Mouse (Mus musculus) embryonic stem cell, embryonic (primary cell): ENCODE measurements around the gene Csgalnact2.

Experiments
- CTCF ChIA-PET, 4 experiments: fragments of 300-600 bp in 2 of 4; fragments of 350-600 bp in 2 of 4; sonication (Branson Sonifier 250); formaldehyde crosslinking; loops; one replicate each; lab custom pipeline; 2022; ENCODE audit warnings: inconsistent platforms in 2 of 4; lab: Charles Lee
- POLR2A ChIA-PET, 4 experiments: fragments of 300-600 bp in 2 of 4; fragments of 350-600 bp in 2 of 4; sonication (Branson Sonifier 250); formaldehyde crosslinking; loops; one replicate each; lab custom pipeline; 2022; ENCODE audit warnings: antibody characterized with exemption in 4 of 4, inconsistent platforms in 1 of 4; lab: Charles Lee

Gene Csgalnact2

GRCm38 (mm10) chr6:118066199-118067081 is 72.5 kb downstream of the Csgalnact2 start:
- CTCF ChIA-PET: interaction anchor here (0.5 to 5.3 kb wide), 23 partner anchors 9 to 527 kb away, joined by 3 to 44 read pairs (median 6); partner anchors contain the start of gene Bms1 (in 1 of the 4)
- POLR2A ChIA-PET: interaction anchor here in 3 of 4 experiments (0.6 to 4.7 kb wide), 43 partner anchors 10 to 887 kb away, joined by 3 to 30 read pairs (median 5); partner anchors contain the start of genes Csgalnact2 (in 3 of the 3), Bms1 (in 1 of the 3), Fxyd4 (in 1 of the 3) and Rasgef1a (in 1 of the 3)

GRCm38 (mm10) chr6:118065837-118066198 is 73.1 kb downstream of the Csgalnact2 start:
- ChIA-PET CTCF (interaction anchor here (0.5 to 5.3 kb wide), 34 partner anchors 10 to 1438 kb away, joined by 3 to 44 read pairs (median 6); partner anchors contain the start of gene Bms1 (in 1 of the 4)), POLR2A (interaction anchor here in 3 of 4 experiments (0.6 to 4.7 kb wide), 44 partner anchors 10 to 886 kb away, joined by 3 to 30 read pairs (median 4); partner anchors contain the start of genes Bms1 (in 2 of the 3), Csgalnact2 (in 2 of the 3), Fxyd4 (in 1 of the 3) and Rasgef1a (in 1 of the 3))

DNA sequence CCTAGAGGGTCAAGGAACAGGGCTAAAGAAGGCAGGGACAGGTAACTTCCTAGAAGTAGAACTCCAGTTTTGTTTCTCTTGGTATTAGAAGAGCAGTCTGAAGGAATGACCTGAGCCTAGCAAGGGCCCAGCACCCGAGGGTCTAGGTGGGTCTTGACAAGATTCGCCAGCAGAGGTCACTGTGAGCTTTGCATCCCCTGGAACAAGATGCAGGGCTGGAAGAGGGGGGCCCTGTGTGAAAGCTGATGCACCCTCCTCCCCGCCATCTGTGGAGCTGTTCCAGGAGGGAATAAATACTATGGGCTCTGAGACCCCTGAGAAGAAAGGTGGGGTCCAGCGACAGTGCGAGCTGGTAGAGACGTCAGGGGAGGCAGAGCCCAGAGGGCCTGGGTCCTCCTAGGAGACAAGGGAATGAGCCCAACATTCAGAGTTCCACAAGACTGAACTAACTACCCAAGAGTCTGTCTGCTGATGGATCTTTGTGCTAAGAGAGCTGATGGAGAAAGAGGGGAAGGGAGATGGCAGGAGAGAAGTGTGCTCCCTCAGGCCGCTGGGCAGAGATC is 73.9 kb downstream of the Csgalnact2 start:
- CTCF ChIA-PET: interaction anchor here (0.5 to 5.3 kb wide), 58 partner anchors 8 to 1439 kb away, joined by 3 to 44 read pairs (median 4); partner anchors contain the start of genes Bms1 (in 2 of the 4) and Rasgef1a (in 1 of the 4)

GRCm38 (mm10) chr6:118063266-118063665 is 75.7 kb downstream of the Csgalnact2 start:
- CTCF ChIA-PET: interaction anchor here in 2 of 4 experiments (0.5 to 0.6 kb wide), 2 partner anchors 8 to 59 kb away, joined by 3 to 6 read pairs; no protein-coding TSS in a partner anchor
- POLR2A ChIA-PET: no interaction called here

More for the DNA sequence above, 73.9 kb downstream of the Csgalnact2 start:
- POLR2A ChIA-PET: interaction anchor here (0.6 to 4.7 kb wide), 40 partner anchors 9 to 355 kb away, joined by 3 to 30 read pairs (median 4); partner anchors contain the start of genes Bms1 (in 2 of the 4), Csgalnact2 (in 1 of the 4), Fxyd4 (in 1 of the 4) and Ret (in 1 of the 4)

DNA sequence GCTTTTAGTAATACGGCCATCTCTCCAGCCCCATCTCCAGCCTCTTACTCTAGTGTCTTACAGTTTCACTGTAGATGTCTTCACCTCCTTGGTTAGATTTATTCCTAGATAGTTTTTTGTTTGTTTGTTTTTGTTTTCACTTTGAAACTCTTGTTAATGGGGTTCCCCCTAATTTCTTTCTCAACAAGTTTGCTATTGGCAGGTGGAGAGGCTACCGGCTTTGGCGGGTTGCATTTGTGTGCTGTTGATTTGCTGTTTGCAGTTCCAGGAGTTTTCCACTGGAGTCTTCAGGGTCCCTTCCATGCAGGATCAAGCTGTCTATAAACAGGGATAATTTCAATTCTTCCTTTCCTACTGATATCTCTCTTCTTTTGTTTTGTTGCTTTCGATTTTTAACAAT is 77.7 kb downstream of the Csgalnact2 start:
- CTCF ChIA-PET: interaction anchor here in 1 of 4 experiments (0.7 kb wide), 1 partner anchor 102 kb away, joined by 3 read pairs; no protein-coding TSS in a partner anchor
- POLR2A ChIA-PET: no interaction called here
